Mouse (Mus musculus) urinary bladder, postnatal 25 days (tissue): ENCODE results near the gene Gm960.

Experiments
- DNase-seq: peaks from one replicate; pipeline ENCODE4 v3.0.0; 2022; ENCODE audit warnings: low spot score

Gm960 gene

GRCm38 (mm10) chr19:4711601-4712155 lies 13.2 kb upstream of the Gm960 start:
- no peak for DNase-seq

- no peak for DNase-seq
These were observed 12.7 kb upstream of the Gm960 start, which contains the start of gene Sptbn2 for GRCm38 (mm10) chr19:4711098-4711600. Sptbn2 (plus strand) TSS chr19:4711167.

- DNase-seq = no peak
These were observed 10.3 kb upstream of the Gm960 start for GRCm38 (mm10) chr19:4708765-4709164.

- DNase-seq = no peak
These were observed 2.8 kb upstream of the Gm960 start for GRCm38 (mm10) chr19:4701221-4701620.

GRCm38 (mm10) chr19:4700656-4701055 lies 2.2 kb upstream of the Gm960 start:
- no peak for DNase-seq

GRCm38 (mm10) chr19:4699821-4700220 lies 1.4 kb upstream of the Gm960 start:
- no peak for DNase-seq

GRCm38 (mm10) chr19:4698856-4699255 lies 388 bp upstream of the Gm960 start:
- DNase-seq = no peak

GRCm38 (mm10) chr19:4697721-4698120 lies 747 bp downstream of the Gm960 start:
- DNase-seq = no peak

- DNase-seq = no peak
These were observed 1.3 kb downstream of the Gm960 start for GRCm38 (mm10) chr19:4697121-4697520.

GRCm38 (mm10) chr19:4694346-4694745 lies 4.1 kb downstream of the Gm960 start:
- no peak for DNase-seq

- DNase-seq = no peak
These were observed 26.1 kb downstream of the Gm960 start for GRCm38 (mm10) chr19:4672401-4672800.

- no peak for DNase-seq
These were observed 27.7 kb downstream of the Gm960 start for GRCm38 (mm10) chr19:4670776-4671175.

- no peak for DNase-seq
These were observed 31.7 kb downstream of the Gm960 start for GRCm38 (mm10) chr19:4666815-4667214.

GRCm38 (mm10) chr19:4658156-4658555 lies 40.3 kb downstream of the Gm960 start:
- DNase-seq = no peak

GRCm38 (mm10) chr19:4646917-4647492 lies 51.5 kb downstream of the Gm960 start:
- no peak for DNase-seq

GRCm38 (mm10) chr19:4644271-4644670 lies 54.2 kb downstream of the Gm960 start:
- no peak for DNase-seq

GRCm38 (mm10) chr19:4635986-4636385 lies 62.5 kb downstream of the Gm960 start:
- DNase-seq = no peak

GRCm38 (mm10) chr19:4628819-4629218 lies 69.6 kb downstream of the Gm960 start:
- DNase-seq = peak; percentile 56

- no peak for DNase-seq
These were observed 72.5 kb downstream of the Gm960 start for GRCm38 (mm10) chr19:4625829-4626535.

- peak; percentile 89 for DNase-seq
These were observed 73.2 kb downstream of the Gm960 start, which contains the start of gene Rce1 for GRCm38 (mm10) chr19:4625179-4625828. Rce1 (minus strand) TSS chr19:4625641.

- no peak for DNase-seq
These were observed 73.9 kb downstream of the Gm960 start for GRCm38 (mm10) chr19:4624406-4625178.

GRCm38 (mm10) chr19:4624006-4624405 lies 74.5 kb downstream of the Gm960 start:
- DNase-seq = no peak
